Mouse (Mus musculus) liver, embryonic 11.5 days (tissue): Measurements from ENCODE around the gene Cacng7. TPM values are rescaled to one million over a fixed set of nuclear protein-coding genes. Genes with fewer than 3 reads are reported as not detected.

Experiments used
- ATAC-seq: fragments of 200-750 bp; cut with Nextera tagmentation; replicated peaks from 2 replicates; pipeline ENCODE4 v1.8.0; 2017; ENCODE audit warnings: moderate number of reproducible peaks, mild to moderate bottlenecking, moderate TSS enrichment, moderate library complexity; ENCODE audit not compliant: low FRiP score
- DNase-seq: peaks from one replicate; pipeline ENCODE4 v3.0.0-alpha.2; 2017; ENCODE audit warnings: low spot score
- H3K27ac ChIP-seq: fragments of 300-500 bp; sonication (generic); 2 replicates; pipeline ENCODE4 v1.5.1; 2014; ENCODE audit warnings: mild to moderate bottlenecking, low read depth, low read length, control low read depth
- H3K27me3 ChIP-seq: fragments of 300-500 bp; sonication (generic); replicated peaks from 2 replicates; pipeline ENCODE4 v1.6.1; 2014; ENCODE audit warnings: low read length, mixed read lengths; ENCODE audit not compliant: control insufficient read depth, insufficient read depth
- H3K36me3 ChIP-seq: fragments of 300-500 bp; sonication (generic); 2 replicates; pipeline ENCODE4 v1.6.1; 2014; ENCODE audit warnings: mild to moderate bottlenecking, low read length, moderate library complexity, mixed read lengths; ENCODE audit not compliant: control insufficient read depth, insufficient read depth
- H3K4me1 ChIP-seq: fragments of 300-500 bp; sonication (generic); replicated peaks from 2 replicates; pipeline ENCODE4 v1.6.1; 2014; ENCODE audit warnings: low read length, mixed read lengths; ENCODE audit not compliant: control insufficient read depth, insufficient read depth
- H3K4me2 ChIP-seq: fragments of 300-500 bp; sonication (generic); 2 replicates; pipeline ENCODE4 v1.6.1; 2014; ENCODE audit warnings: mild to moderate bottlenecking, control low read depth, moderate library complexity
- H3K4me3 ChIP-seq: fragments of 300-500 bp; sonication (generic); 2 replicates; pipeline ENCODE4 v1.5.1; 2014; ENCODE audit warnings: low read depth, low read length, control low read depth
- H3K9ac ChIP-seq: fragments of 300-500 bp; sonication (generic); 2 replicates; pipeline ENCODE4 v1.6.1; 2014; ENCODE audit warnings: low read depth, low read length, control low read depth
- H3K9me3 ChIP-seq: fragments of 300-500 bp; sonication (generic); 2 replicates; pipeline ENCODE4 v1.6.1; 2016; ENCODE audit warnings: low read length, inconsistent platforms, mixed read lengths; ENCODE audit not compliant: control insufficient read depth
- WGBS: fragments of 180-500 bp; shearing (Covaris S2); extraction: QIAGEN DNeasy Blood & Tissue Kit; methylation state at CpG from one replicate; pipeline ENCODE4 v1.1.7; 2014; 5-methylcytosine and 5-hydroxymethylcytosine counted together
- polyA plus RNA-seq: library from polyadenylated mRNA; unstranded; fragments of >200 nt; fragmentation: Nextera tagmentation; extraction: Ambion mirVana; gene quantifications from 2 replicates; pipeline ENCODE4 v1.2.1, GENCODE M21; 2014

Cacng7 gene
- polyA plus RNA-seq, 1 experiment from 2014 or later = 0.29 TPM

GRCm38 (mm10) chr7:3347366-3348287, 14.9 kb downstream of the Cacng7 start:
- no peak overlapping the region for H3K4me3 ChIP-seq
- WGBS = 58% methylated on average over 20 of the region's 20 CpGs
- no peaks in the 10 kb centered on the region for H3K4me1 ChIP-seq
- H3K4me2 ChIP-seq = no peak overlapping the region
- H3K36me3 ChIP-seq = no peaks in the 10 kb centered on the region
- no peak overlapping the region for H3K9ac ChIP-seq
- DNase-seq = no peak
- ATAC-seq = no peak
- H3K9me3 ChIP-seq = no peaks in the 10 kb centered on the region
- H3K27ac ChIP-seq = no peak overlapping the region
- H3K27me3 ChIP-seq = no peaks in the 10 kb centered on the region

GRCm38 (mm10) chr7:3348326-3348725, 15.6 kb downstream of the Cacng7 start:
- Histone ChIP-seq H3K27ac (no peak overlapping the region), H3K9ac (no peak overlapping the region), H3K4me2 (no peak overlapping the region), H3K9me3 (no peaks in the 10 kb centered on the region), H3K4me3 (no peak overlapping the region), H3K27me3 (no peaks in the 10 kb centered on the region), H3K4me1 (no peaks in the 10 kb centered on the region), H3K36me3 (no peaks in the 10 kb centered on the region)
- 64% methylated on average over 5 of the region's 5 CpGs for WGBS
- DNase-seq (no peak), ATAC-seq (no peak)

GRCm38 (mm10) chr7:3349775-3350174, 17.0 kb downstream of the Cacng7 start:
- no peak overlapping the region for H3K4me3 ChIP-seq
- 86% methylated on average over 9 of the region's 9 CpGs for WGBS

GRCm38 (mm10) chr7:3351536-3351935, 18.8 kb downstream of the Cacng7 start:
- DNase-seq (no peak), ATAC-seq (no peak)
- Histone ChIP-seq H3K4me3 (no peak overlapping the region), H3K36me3 (no peaks in the 10 kb centered on the region), H3K4me1 (no peaks in the 10 kb centered on the region), H3K27ac (no peak overlapping the region), H3K9me3 (no peaks in the 10 kb centered on the region), H3K4me2 (no peak overlapping the region), H3K9ac (no peak overlapping the region), H3K27me3 (no peaks in the 10 kb centered on the region)
- 60% methylated on average over 1 of the region's 1 CpGs for WGBS

More at GRCm38 (mm10) chr7:3349775-3350174, 17.0 kb downstream of the Cacng7 start:
- DNase-seq = no peak
- ATAC-seq = no peak
- Histone ChIP-seq H3K4me1 (no peaks in the 10 kb centered on the region), H3K27me3 (no peaks in the 10 kb centered on the region), H3K27ac (no peak overlapping the region), H3K36me3 (no peaks in the 10 kb centered on the region), H3K9me3 (no peaks in the 10 kb centered on the region), H3K9ac (no peak overlapping the region), H3K4me2 (no peak overlapping the region)

GRCm38 (mm10) chr7:3354850-3355249, 22.1 kb downstream of the Cacng7 start:
- Histone ChIP-seq H3K36me3 (no peaks in the 10 kb centered on the region), H3K4me2 (no peak overlapping the region), H3K4me1 (no peaks in the 10 kb centered on the region), H3K9me3 (no peaks in the 10 kb centered on the region), H3K9ac (no peak overlapping the region), H3K4me3 (no peak overlapping the region), H3K27ac (no peak overlapping the region), H3K27me3 (no peaks in the 10 kb centered on the region)
- ATAC-seq (no peak), DNase-seq (no peak)
- 81% methylated on average over 6 of the region's 6 CpGs for WGBS

- no peak overlapping the region for H3K9ac ChIP-seq
- H3K9me3 ChIP-seq = no peaks in the 10 kb centered on the region
- no peaks in the 10 kb centered on the region for H3K4me1 ChIP-seq
- no peak overlapping the region for H3K4me2 ChIP-seq
- DNase-seq = no peak
- H3K27me3 ChIP-seq = peaks cover 4% of the 10 kb centered on the region
- 86% methylated on average over 1 of the region's 1 CpGs for WGBS
- no peak for ATAC-seq
- no peak overlapping the region for H3K27ac ChIP-seq
- H3K4me3 ChIP-seq = no peak overlapping the region
- no peaks in the 10 kb centered on the region for H3K36me3 ChIP-seq
Observed at GRCm38 (mm10) chr7:3360678-3361077, 27.9 kb downstream of the Cacng7 start.

GRCm38 (mm10) chr7:3365547-3366279, 33.0 kb downstream of the Cacng7 start:
- H3K27ac ChIP-seq = no peak overlapping the region
- no peak overlapping the region for H3K4me2 ChIP-seq
- no peaks in the 10 kb centered on the region for H3K36me3 ChIP-seq
- DNase-seq = no peak
- H3K9ac ChIP-seq = no peak overlapping the region
- WGBS = 21% methylated on average over 11 of the region's 11 CpGs
- H3K4me3 ChIP-seq = no peak overlapping the region
- no peaks in the 10 kb centered on the region for H3K9me3 ChIP-seq
- peaks cover 38% of the 10 kb centered on the region for H3K27me3 ChIP-seq
- ATAC-seq = no peak
- H3K4me1 ChIP-seq = no peaks in the 10 kb centered on the region

- WGBS = 4% methylated on average over 42 of the region's 42 CpGs
- 0 out of 2 replicates have a peak overlapping the region, but pooled peaks have one; percentile 7 for H3K4me3 ChIP-seq
Observed at GRCm38 (mm10) chr7:3366705-3367516, 34.2 kb downstream of the Cacng7 start.

More at GRCm38 (mm10) chr7:3366705-3367516, 34.2 kb downstream of the Cacng7 start:
- ATAC-seq = no peak
- peak overlapping the region; percentile 40 for H3K4me2 ChIP-seq
- DNase-seq = no peak
- no peak overlapping the region for H3K9ac ChIP-seq
- H3K27ac ChIP-seq = no peak overlapping the region
- H3K4me1 ChIP-seq = no peaks in the 10 kb centered on the region
- peaks cover 38% of the 10 kb centered on the region for H3K27me3 ChIP-seq
- no peaks in the 10 kb centered on the region for H3K36me3 ChIP-seq
- no peaks in the 10 kb centered on the region for H3K9me3 ChIP-seq
